Mouse (Mus musculus): Measurements from ENCODE around the gene Cnot6l.

DNA sequence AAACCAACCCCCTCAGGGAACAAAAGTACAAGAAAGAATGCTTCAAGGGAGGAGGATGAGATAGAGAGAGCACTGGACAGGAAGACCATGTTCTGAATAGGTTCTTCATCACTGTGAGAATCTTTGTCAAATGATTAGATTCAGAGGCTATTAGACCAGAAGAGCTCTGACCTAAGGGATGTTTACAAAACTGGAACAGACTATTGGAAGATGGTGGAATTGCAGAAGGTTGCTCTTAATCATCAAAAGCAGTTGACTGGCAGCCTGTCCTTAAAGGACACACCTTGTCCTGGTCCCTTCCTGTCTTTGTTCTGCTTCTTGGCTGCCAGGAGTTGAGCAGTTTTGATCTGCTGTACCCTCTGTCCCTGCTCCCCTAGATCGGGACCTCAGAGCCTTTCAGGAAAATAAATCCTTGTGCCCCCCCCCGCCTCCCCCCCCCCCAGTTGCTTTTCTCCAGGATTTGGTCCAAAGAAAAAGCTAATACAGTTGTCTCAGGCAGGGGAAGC, 32.6 kb upstream of the Cnot6l start:
- TF ChIP-seq CTCF (IDR thresholded peaks at IDR 0.05; ENCODE audit: control insufficient read depth, insufficient read depth, insufficient read length) (no peak), MAX (IDR thresholded peaks at IDR 0.05) (no peak)

All from C2C12 (cell line).